Mouse (Mus musculus): ENCODE results near the gene Gpc3.

DNA sequence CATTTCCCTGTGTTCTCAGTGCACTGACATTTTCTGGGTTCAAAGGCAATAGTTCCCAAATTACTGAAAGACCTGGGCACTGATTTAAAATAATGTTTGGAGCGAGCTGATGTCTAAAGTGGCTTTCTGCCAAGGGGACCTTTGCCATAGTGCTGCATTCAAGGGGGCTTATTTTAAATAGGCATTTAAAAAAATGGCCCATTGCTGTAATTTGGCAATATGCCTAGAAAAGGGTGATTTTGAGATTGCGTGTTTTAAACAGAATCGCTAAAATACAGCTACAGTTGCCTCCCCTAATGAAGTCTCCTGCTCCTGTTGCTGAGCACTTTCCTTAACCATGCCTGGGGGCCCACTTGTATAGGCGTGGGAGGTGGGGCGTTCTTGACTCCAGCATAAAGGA is 174.3 kb downstream of the Gpc3 start:
- no peak for TF ChIP-seq MAX (IDR thresholded peaks at IDR 0.05; ENCODE audit: low read depth)
- TF ChIP-seq USF1 (IDR thresholded peaks at IDR 0.05; ENCODE audit: low read depth): no peak
- TF ChIP-seq TCF12 (IDR thresholded peaks at IDR 0.05; ENCODE audit: insufficient read depth, poor library complexity, severe bottlenecking): no peak
- TF ChIP-seq MYOD1 (IDR thresholded peaks at IDR 0.05; ENCODE audit: control insufficient read depth in 1 of 3, insufficient read length in 2 of 3, low read depth in 2 of 3): no peak
- no peak for TF ChIP-seq POLR2A (IDR thresholded peaks at IDR 0.05; ENCODE audit: insufficient read length, low read depth)
- TF ChIP-seq E2F4 (IDR thresholded peaks at IDR 0.05; ENCODE audit: insufficient read depth): no peak
- no peak for TF ChIP-seq POLR2AphosphoS2 (IDR thresholded peaks at IDR 0.05; ENCODE audit: insufficient read length, low read depth)
- no peak for TF ChIP-seq CEBPB (IDR thresholded peaks at IDR 0.05; ENCODE audit: insufficient read depth, poor library complexity, severe bottlenecking)
- TF ChIP-seq SRF (IDR thresholded peaks at IDR 0.05; ENCODE audit: control insufficient read depth, insufficient read length, low read depth): no peak
